Mouse (Mus musculus): Measurements from ENCODE around the gene Rft1. TPM values are rescaled to one million over a fixed set of nuclear protein-coding genes. Genes with fewer than 3 reads are reported as not detected.

Rft1 gene
- polyA plus RNA-seq, 1 experiment, result 8.1 TPM

DNA sequence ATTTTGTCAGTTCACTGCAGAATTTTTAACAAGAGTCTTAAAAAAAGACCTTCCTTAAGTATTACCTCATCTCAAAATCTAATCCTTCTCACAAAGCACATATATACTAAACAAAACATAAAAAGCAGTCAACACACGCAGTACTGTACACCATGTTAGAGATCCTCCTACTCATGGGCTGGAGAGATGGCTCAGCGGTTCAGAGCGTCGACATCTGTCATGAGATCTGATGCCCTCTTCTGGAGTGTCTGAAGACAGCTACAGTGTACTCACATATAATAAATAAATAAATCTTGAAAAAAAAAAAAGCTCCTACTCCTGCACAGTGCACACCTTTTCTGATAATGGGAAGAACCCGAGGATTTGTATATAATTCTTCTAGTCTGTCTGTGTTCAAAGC is 68.2 kb downstream of the Rft1 start:
- peaks cover 2% of the 10 kb centered on the region; the same call in 1 of the 2 replicates for H3K4me1 ChIP-seq (ENCODE audit: control insufficient read depth, insufficient read depth, low read length)
- H3K4me3 ChIP-seq (ENCODE audit: control insufficient read depth, low read depth, low read length), result no peak overlapping the region
- H3K36me3 ChIP-seq (ENCODE audit: control insufficient read depth, insufficient read depth, low read length), result no peaks in the 10 kb centered on the region
- no peaks in the 10 kb centered on the region for H3K27me3 ChIP-seq (ENCODE audit: control insufficient read depth, insufficient read depth, low read length)
- TF ChIP-seq POLR2A (IDR thresholded peaks at IDR 0.05; ENCODE audit: control insufficient read depth, low read depth, low read length), result no peak
- TF ChIP-seq CTCF (IDR thresholded peaks at IDR 0.05; ENCODE audit: control insufficient read depth, insufficient read depth, insufficient replicate concordance, low read depth, low read length), result no peak
- no peak overlapping the region for H3K27ac ChIP-seq (ENCODE audit: control insufficient read depth, insufficient read depth, low read depth, low read length)

DNA sequence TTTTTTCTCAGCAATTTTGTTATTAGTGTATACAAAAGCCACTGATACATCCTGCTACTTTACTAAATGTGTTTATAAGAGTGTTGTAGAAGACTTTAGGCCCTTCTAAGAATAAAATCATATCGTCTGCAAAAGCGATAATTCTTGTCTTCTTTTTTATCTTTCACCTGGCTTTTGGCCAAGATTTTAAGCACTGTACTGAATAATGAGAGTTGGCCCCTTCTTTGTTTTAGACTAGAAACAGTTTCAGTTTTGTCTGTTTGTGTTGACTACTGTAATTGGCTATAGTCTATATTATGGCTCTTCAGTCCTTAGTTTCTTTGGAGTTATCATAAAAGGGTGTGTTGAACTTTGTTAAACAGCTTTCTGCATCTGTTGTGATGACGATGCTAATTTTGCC is 77.7 kb downstream of the Rft1 start:
- no peaks in the 10 kb centered on the region for H3K4me1 ChIP-seq (ENCODE audit: control insufficient read depth, insufficient read depth, low read length)
- H3K36me3 ChIP-seq (ENCODE audit: control insufficient read depth, insufficient read depth, low read length), result no peaks in the 10 kb centered on the region
- no peak overlapping the region for H3K4me3 ChIP-seq (ENCODE audit: control insufficient read depth, low read depth, low read length)
- H3K27me3 ChIP-seq (ENCODE audit: control insufficient read depth, insufficient read depth, low read length), result no peaks in the 10 kb centered on the region
- H3K27ac ChIP-seq (ENCODE audit: control insufficient read depth, insufficient read depth, low read depth, low read length), result no peak overlapping the region
- no peak for TF ChIP-seq POLR2A (IDR thresholded peaks at IDR 0.05; ENCODE audit: control insufficient read depth, low read depth, low read length)
- TF ChIP-seq CTCF (IDR thresholded peaks at IDR 0.05; ENCODE audit: control insufficient read depth, insufficient read depth, insufficient replicate concordance, low read depth, low read length), result no peak

DNA sequence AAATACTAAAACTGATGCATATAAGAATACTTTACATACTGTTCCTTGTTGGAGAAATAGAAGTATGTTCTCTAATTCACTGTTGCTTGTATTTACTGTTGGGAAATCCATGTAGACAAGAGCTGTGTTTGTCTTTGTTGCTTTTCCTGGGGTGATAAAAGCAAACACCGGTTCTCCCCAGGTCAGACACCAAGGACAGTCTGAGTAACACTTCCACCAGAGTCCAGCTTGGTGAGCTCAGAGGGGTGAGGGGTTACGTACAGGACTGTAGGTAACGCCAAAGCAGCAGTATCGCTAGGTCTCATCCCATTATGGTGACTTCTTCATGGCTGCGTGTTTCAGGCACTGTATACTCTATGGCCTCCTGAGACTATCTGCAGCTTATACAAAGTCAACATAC is 80.5 kb downstream of the Rft1 start:
- Histone ChIP-seq H3K4me1 (ENCODE audit: control insufficient read depth, insufficient read depth, low read length) (no peaks in the 10 kb centered on the region), H3K4me3 (ENCODE audit: control insufficient read depth, low read depth, low read length) (no peak overlapping the region), H3K36me3 (ENCODE audit: control insufficient read depth, insufficient read depth, low read length) (no peaks in the 10 kb centered on the region), H3K27me3 (ENCODE audit: control insufficient read depth, insufficient read depth, low read length) (no peaks in the 10 kb centered on the region), H3K27ac (ENCODE audit: control insufficient read depth, insufficient read depth, low read depth, low read length) (no peak overlapping the region)
- TF ChIP-seq CTCF (IDR thresholded peaks at IDR 0.05; ENCODE audit: control insufficient read depth, insufficient read depth, insufficient replicate concordance, low read depth, low read length), result no peak
- TF ChIP-seq POLR2A (IDR thresholded peaks at IDR 0.05; ENCODE audit: control insufficient read depth, low read depth, low read length), result no peak

DNA sequence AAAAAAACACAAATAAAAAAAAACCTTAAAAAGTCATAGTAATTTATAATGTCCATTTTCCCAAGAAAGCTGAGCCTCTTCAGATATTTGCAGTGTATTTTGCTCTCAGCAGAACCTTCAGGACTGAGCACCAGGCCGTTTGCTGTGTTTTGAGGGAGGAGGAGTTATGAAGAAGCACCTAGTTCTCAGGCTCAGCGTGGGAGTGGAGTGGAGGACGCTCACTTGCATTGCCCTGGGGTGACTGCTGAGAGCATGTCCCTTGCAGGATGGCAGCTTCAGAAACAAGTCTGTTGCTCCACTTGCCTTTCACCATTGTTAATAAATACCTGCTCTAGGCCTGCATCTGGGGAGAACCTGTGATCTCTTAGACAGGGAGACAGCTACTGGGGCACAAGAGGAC is 81.7 kb downstream of the Rft1 start:
- TF ChIP-seq POLR2A (IDR thresholded peaks at IDR 0.05; ENCODE audit: control insufficient read depth, low read depth, low read length) (no peak), CTCF (IDR thresholded peaks at IDR 0.05; ENCODE audit: control insufficient read depth, insufficient read depth, insufficient replicate concordance, low read depth, low read length) (no peak)

DNA sequence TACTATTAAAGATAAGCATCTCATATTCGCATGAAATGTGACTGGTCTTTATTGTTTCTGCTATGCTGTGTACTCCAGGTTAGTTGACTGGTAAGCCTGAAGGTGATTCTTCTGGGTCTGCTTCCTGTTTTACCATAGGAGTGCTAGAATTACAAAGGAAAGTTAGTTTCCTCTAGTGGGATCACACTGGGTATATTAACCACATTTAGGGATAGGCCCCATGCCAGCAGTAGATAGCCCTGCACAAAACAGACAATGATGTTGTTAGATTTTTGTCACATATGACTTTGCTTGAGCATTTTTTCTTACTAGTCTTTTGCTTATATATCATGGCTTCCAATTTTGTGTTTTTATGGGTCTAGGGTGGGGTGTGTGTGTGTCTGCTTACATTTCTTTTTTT is 82.3 kb downstream of the Rft1 start:
- TF ChIP-seq POLR2A (IDR thresholded peaks at IDR 0.05; ENCODE audit: control insufficient read depth, low read depth, low read length) (no peak), CTCF (IDR thresholded peaks at IDR 0.05; ENCODE audit: control insufficient read depth, insufficient read depth, insufficient replicate concordance, low read depth, low read length) (no peak)
- no peaks in the 10 kb centered on the region for H3K27me3 ChIP-seq (ENCODE audit: control insufficient read depth, insufficient read depth, low read length)
- no peaks in the 10 kb centered on the region for H3K4me1 ChIP-seq (ENCODE audit: control insufficient read depth, insufficient read depth, low read length)
- no peak overlapping the region for H3K27ac ChIP-seq (ENCODE audit: control insufficient read depth, insufficient read depth, low read depth, low read length)
- H3K36me3 ChIP-seq (ENCODE audit: control insufficient read depth, insufficient read depth, low read length), result no peaks in the 10 kb centered on the region
- no peak overlapping the region for H3K4me3 ChIP-seq (ENCODE audit: control insufficient read depth, low read depth, low read length)

More for the DNA sequence above, 81.7 kb downstream of the Rft1 start:
- no peak overlapping the region for H3K4me3 ChIP-seq (ENCODE audit: control insufficient read depth, low read depth, low read length)
- no peaks in the 10 kb centered on the region for H3K4me1 ChIP-seq (ENCODE audit: control insufficient read depth, insufficient read depth, low read length)
- no peaks in the 10 kb centered on the region for H3K36me3 ChIP-seq (ENCODE audit: control insufficient read depth, insufficient read depth, low read length)
- H3K27me3 ChIP-seq (ENCODE audit: control insufficient read depth, insufficient read depth, low read length), result no peaks in the 10 kb centered on the region
- no peak overlapping the region for H3K27ac ChIP-seq (ENCODE audit: control insufficient read depth, insufficient read depth, low read depth, low read length)

Other genes with a start within 250 kb of the Rft1 start
- gene Dcp1a, start 174.8 kb upstream of the Rft1 start, polyA plus RNA-seq (2012; rRNA removed), result 28.9 and 34.3 TPM in 2 replicates
- 8.9 and 11.0 TPM in 2 replicates for gene Cacna1d, start 162.9 kb upstream of the Rft1 start, polyA plus RNA-seq (2012; rRNA removed)
- gene Tkt, start 106.0 kb upstream of the Rft1 start, polyA plus RNA-seq (2012; rRNA removed), result 12.4 and 15.4 TPM in 2 replicates
- gene Prkcd, start 28.1 kb upstream of the Rft1 start, polyA plus RNA-seq (2012; rRNA removed), result 240 and 255 TPM in 2 replicates
- 21.5 and 25.6 TPM in 2 replicates for gene Sfmbt1, start 60.5 kb downstream of the Rft1 start, polyA plus RNA-seq (2012; rRNA removed)
- gene Tmem110, start 171.2 kb downstream of the Rft1 start, polyA plus RNA-seq (2012; rRNA removed), result 3.6 and 3.7 TPM in 2 replicates
- gene Mustn1, start 224.8 kb downstream of the Rft1 start, polyA plus RNA-seq (2012; rRNA removed), result 1.3 and 1.7 TPM in 2 replicates
- gene Itih4, start 232.1 kb downstream of the Rft1 start, polyA plus RNA-seq (2012; rRNA removed), result 0.07 and 0.21 TPM in 2 replicates